Mouse (Mus musculus): Measurements from ENCODE around the gene Slc27a5.

Slc27a5 gene

GRCm38 (mm10) chr7:12998053-12998452 is at the start of gene Slc27a5:
Slc27a5 (minus strand) TSS chr7:12998192.
- DNase-seq (ENCODE audit: low spot score): no peak

DNA sequence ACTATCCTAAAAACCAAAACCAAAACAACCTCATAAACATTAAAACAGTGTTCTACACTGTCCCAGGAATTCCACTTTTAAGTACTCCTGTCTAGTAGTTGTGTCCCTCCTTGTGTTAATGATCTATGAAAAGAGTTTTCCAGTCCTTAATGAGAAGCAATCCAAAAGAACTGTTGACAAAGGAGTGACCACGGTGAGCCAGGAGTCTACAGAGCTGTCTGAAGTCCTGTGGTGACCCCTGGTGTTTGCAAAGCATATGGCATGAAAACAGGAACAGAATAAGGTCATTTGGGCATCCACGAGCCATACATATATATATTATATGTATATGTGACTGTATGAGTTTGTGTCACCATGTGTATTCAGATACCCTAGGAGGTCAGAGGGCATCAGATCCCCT is 48.1 kb upstream of the Slc27a5 start:
- peak; percentile 74 for DNase-seq (ENCODE audit: low spot score)

GRCm38 (mm10) chr7:13044254-13044625 is 46.2 kb upstream of the Slc27a5 start:
- no peak for DNase-seq (ENCODE audit: low spot score)

- peak; percentile 67 for DNase-seq (ENCODE audit: low spot score)
These were observed 45.7 kb upstream of the Slc27a5 start for GRCm38 (mm10) chr7:13043445-13044253.

GRCm38 (mm10) chr7:13043120-13043444 is 45.1 kb upstream of the Slc27a5 start:
- no peak for DNase-seq (ENCODE audit: low spot score)

- no peak for DNase-seq (ENCODE audit: low spot score)
These were observed 44.5 kb upstream of the Slc27a5 start for GRCm38 (mm10) chr7:13042511-13042910.

DNA sequence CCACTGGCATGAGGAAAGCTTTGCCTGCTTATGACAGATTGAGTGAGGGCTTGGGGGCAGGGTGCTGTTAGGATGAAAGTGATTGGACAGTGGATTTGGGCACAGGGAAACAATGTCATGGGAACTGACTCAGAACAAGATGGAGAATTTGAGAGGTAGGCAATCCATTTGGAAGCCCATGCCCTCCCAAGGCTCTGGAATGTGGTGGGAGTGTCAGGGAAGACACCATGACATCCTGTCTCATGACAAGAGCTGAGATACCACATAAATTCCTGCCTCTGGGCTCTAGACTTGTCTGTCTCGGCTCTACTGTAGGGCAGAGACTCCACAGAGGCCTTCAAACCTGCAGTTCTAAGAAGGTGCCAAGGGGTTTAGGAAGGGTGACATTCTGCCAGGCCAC is 43.3 kb upstream of the Slc27a5 start:
- no peak for DNase-seq (ENCODE audit: low spot score)

DNA sequence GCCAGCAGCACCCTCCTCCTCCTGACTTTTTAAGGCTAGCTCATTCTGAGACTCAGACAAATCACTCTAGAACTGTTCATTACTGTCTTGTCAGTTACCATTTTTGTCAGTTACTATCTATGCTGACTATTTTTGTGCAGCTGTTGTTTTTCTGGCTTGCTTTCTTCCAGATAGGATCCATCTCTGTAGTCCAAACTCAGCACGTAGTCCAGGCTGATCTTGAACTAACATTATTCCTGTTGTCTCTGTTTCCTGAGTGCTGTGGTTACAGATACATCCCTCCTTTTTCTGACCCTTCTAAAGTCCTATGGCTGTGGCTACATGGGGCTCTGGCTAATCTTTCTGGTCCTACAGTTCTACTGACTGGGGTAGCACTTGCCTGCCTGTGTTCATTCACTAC is 41.2 kb upstream of the Slc27a5 start:
- no peak for DNase-seq (ENCODE audit: low spot score)

GRCm38 (mm10) chr7:13038621-13039169 is 40.7 kb upstream of the Slc27a5 start:
- DNase-seq (ENCODE audit: low spot score): no peak

- peak; percentile 99 for DNase-seq (ENCODE audit: low spot score)
These were observed 40.0 kb upstream of the Slc27a5 start, which contains the start of gene Ube2m for GRCm38 (mm10) chr7:13037901-13038555. Ube2m (minus strand) TSS chr7:13038275.

- peak; percentile 76 for DNase-seq (ENCODE audit: low spot score)
These were observed 39.4 kb upstream of the Slc27a5 start for GRCm38 (mm10) chr7:13037366-13037765.

DNA sequence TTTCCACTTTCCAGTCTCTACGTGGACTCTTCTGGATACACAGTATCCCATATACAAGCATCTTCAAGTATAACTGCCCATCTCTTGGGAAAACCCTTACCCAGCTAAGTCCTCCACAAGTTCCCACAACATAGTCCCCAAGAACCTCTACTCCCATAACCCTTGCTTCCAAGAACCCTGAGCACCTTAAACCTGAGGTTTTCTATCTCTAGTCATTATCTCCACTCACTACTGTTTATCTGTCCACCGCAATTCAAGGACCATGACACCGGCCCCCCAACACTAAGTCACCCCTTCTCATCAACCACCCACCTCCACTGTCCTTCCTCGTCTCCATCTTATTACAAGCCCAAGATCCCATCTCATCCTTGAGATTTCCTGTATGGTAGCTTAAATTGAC is 38.8 kb upstream of the Slc27a5 start:
- no peak for DNase-seq (ENCODE audit: low spot score)

DNA sequence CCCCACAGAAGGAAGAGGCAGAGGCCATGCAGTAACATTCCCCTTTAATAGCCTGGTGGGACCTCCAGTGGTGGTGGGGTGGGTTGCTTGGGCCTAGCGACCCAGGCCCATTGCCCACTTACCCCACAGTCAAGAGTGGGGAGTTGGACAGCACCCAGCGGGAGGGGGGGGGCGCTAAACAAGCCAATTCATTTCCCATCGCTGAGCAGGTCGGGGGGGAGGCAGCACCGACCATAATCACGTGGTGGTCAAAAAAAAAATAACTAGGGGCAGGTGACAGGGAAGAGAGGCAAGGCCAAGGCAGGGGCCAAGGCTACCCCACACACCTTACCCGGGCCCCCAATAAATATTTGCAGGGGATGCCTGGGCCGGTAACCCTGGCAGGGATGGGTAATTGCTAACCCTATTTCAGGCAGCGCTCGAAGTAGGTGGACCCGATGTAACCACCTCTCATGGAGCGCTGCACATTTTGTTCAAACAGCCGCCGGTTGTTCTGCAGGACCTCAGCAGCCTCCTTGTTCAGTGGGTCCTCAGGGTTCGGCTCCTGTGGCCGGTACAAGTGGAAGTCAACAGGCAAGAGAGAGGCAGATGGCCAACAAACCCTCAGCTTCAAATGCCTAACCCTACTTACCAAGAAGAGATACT is 37.3 kb upstream of the Slc27a5 start:
- no peak for DNase-seq (ENCODE audit: low spot score)

- DNase-seq (ENCODE audit: low spot score): peak; percentile 98
These were observed 36.4 kb upstream of the Slc27a5 start, which contains the start of gene Chmp2a for GRCm38 (mm10) chr7:13034148-13034977. Chmp2a (minus strand) TSS chr7:13034807.

DNA sequence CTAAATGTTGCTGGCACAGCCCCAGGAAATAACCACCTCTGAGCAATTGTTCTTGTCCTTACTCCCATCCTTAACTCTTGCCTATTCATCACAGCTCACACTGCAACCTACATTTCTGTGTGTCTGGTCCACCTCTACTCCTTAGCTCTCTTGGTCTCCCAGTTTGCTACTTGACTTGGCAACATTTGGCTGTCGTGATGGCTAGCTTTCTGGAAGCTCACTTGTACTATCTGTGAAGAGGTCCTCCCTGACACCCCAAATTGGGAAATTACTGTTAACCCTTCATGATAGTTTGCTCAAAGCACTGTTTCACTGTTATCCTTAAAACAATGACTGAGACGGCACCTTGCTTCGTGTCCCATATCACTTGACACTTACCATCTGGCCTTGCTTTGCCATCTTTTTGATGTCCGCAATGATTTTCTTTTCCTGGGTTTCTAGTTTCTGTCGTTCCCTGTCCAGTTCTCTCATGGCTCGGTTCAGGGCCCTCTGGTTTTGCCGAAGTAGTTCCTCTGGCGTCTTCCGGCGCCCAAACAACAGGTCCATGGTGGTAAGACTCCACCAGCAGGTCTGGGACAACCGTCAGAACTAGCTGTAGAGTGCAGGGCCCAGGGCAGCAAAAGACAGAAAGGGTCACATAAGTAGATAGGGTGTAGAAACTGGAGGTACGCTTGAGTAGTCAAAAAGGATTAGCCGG is 35.6 kb upstream of the Slc27a5 start:
- DNase-seq (ENCODE audit: low spot score): no peak

DNA sequence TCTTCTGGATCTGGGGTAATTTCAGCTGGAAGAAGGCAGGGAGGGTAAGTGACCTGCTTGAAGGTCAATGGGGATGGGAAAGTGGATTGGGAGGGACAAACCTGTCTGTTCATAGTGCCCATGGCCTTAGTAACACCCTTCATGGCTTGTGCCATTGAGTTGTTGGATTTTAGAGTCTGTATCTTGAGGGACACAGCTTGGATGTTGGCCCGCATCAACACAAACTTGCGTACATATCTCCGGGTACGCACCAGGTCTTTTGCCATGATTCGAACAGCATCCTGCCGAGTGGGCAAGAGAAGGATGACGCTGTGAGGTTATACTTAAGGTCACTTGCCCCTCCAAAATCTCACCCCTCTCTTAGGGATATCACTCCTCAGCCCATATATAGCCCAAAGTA is 34.5 kb upstream of the Slc27a5 start:
- DNase-seq (ENCODE audit: low spot score): no peak

- no peak for DNase-seq (ENCODE audit: low spot score)
These were observed 34.0 kb upstream of the Slc27a5 start for GRCm38 (mm10) chr7:13031983-13032382.

GRCm38 (mm10) chr7:13031069-13031468 is 33.1 kb upstream of the Slc27a5 start:
- DNase-seq (ENCODE audit: low spot score): no peak

DNA sequence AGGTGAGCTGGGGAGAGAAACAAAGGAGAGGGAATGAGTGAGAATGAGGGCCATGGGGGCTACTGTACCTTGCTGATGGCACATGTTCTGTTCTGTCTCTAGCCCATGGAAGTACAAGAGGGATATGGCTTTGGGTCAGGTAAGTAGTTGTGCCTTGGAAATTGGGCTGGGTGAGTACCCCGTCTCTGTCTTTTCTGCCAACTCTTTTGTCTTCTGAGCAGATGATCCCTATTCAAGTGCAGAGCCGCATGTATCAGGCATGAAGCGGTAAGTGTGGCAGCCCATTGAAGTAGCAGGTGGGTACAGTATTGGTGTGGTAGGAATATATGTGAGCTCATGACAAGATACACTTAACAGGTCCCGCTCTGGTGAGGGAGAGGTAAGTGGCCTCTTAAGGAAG is 31.0 kb upstream of the Slc27a5 start:
- DNase-seq (ENCODE audit: low spot score): no peak

DNA sequence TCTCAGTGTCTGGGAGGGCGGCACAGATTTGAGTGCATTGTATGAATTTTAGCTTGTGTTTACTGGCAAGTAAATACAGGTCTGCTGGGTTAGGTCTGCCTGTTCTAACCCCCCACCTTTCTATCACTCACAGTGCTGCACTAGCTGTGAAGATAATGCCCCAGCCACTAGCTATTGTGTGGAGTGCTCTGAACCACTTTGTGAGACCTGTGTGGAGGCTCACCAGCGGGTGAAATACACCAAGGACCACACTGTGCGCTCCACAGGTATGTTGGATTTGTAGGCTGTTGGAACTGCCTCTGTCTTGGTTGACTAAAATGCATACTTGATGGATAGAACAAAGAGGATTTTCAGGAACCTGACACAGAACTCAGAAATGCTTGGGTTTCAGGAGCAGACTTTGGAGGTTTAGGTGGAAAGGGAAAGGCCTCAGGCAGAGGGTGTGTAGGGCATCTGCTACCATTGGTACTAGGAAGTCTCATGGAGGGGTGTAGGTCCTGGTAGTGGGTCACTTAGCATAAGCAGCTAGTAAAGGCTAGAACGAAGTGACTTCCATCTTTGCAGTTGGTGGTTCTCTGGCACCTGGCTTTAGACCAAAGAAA is 27.6 kb upstream of the Slc27a5 start:
- no peak for DNase-seq (ENCODE audit: low spot score)

GRCm38 (mm10) chr7:13024805-13025204 is 26.8 kb upstream of the Slc27a5 start:
- peak; percentile 90 for DNase-seq (ENCODE audit: low spot score)

Measured in testis, postnatal 10 days (tissue).